Mouse (Mus musculus) CH12.LX (cell line): ENCODE data around the gene Sort1. TPM values are rescaled to one million over a fixed set of nuclear protein-coding genes. Genes with fewer than 3 reads are reported as not detected.

ENCODE experiments used
- DNase-seq: peaks from one replicate; pipeline ENCODE4 v3.0.0-alpha.2; 2013; ENCODE audit errors: extremely low read depth
- H3K27ac ChIP-seq: 2 replicates; pipeline ENCODE4 v1.5.1; 2012; ENCODE audit warnings: low read depth, mild to moderate bottlenecking, control low read depth, moderate library complexity; ENCODE audit not compliant: insufficient read depth
- H3K27me3 ChIP-seq: replicated peaks from 2 replicates; pipeline ENCODE3; 2012; ENCODE audit warnings: inconsistent platforms
- H3K36me3 ChIP-seq, 2 experiments: replicated peaks in 1 of 2; 2 replicates each; pipeline versions ENCODE3 to v1.6.1; 2012; ENCODE audit warnings: inconsistent platforms in 1 of 2, low read length in 1 of 2, mild to moderate bottlenecking in 1 of 2, mixed read lengths in 1 of 2, moderate library complexity in 1 of 2; ENCODE audit not compliant: control insufficient read depth in 1 of 2, insufficient read depth in 1 of 2
- H3K4me1 ChIP-seq, 2 experiments: 2 replicates each; pipeline ENCODE4 v1.6.1; 2012; ENCODE audit warnings: inconsistent platforms in 1 of 2, moderate library complexity in 1 of 2; ENCODE audit not compliant: insufficient read depth in 2 of 2, control insufficient read depth in 1 of 2
- H3K4me2 ChIP-seq: 2 replicates; pipeline ENCODE4 v1.6.1; 2012; ENCODE audit warnings: low read depth, mild to moderate bottlenecking, control low read depth; ENCODE audit not compliant: poor library complexity, insufficient read depth, severe bottlenecking
- H3K4me3 ChIP-seq, 3 experiments: fragments of 150-350 bp in 1 of 3; sonication (generic) in 1 of 3; replicated peaks in 1 of 3; 2 replicates each; pipeline versions ENCODE3 to v1.5.1; 2011 to 2012; ENCODE audit warnings: low read depth in 2 of 3, low read length in 2 of 3, mild to moderate bottlenecking in 2 of 3, moderate library complexity in 2 of 3, control low read depth in 1 of 3, improper control_type of control experiment in 1 of 3, inconsistent platforms in 1 of 3, mixed read lengths in 1 of 3; ENCODE audit not compliant: poor library complexity in 1 of 3
- H3K79me2 ChIP-seq: replicated peaks from 2 replicates; pipeline ENCODE4 v1.6.1; 2012; ENCODE audit warnings: mild to moderate bottlenecking, moderate library complexity; ENCODE audit not compliant: control insufficient read depth, poor library complexity, insufficient read depth, severe bottlenecking; ENCODE audit errors: extremely low read depth
- H3K9ac ChIP-seq: 2 replicates; pipeline ENCODE4 v1.6.1; 2012; ENCODE audit warnings: low read depth, mild to moderate bottlenecking, control low read depth, moderate library complexity; ENCODE audit not compliant: insufficient read depth
- H3K9me3 ChIP-seq: replicated peaks from 2 replicates; pipeline ENCODE3; 2012; ENCODE audit warnings: low read length, inconsistent platforms, mixed read lengths
- BHLHE40 ChIP-seq: IDR thresholded peaks from 2 replicates; pipeline ENCODE4 v1.6.1; 2011; ENCODE audit warnings: mild to moderate bottlenecking, low read depth, low read length, improper control_type of control experiment
- CHD1 ChIP-seq: IDR thresholded peaks from 2 replicates; pipeline ENCODE4 v1.6.1; 2012; ENCODE audit warnings: low read depth, low read length, improper control_type of control experiment, inconsistent platforms
- CHD2 ChIP-seq: IDR thresholded peaks from 2 replicates; pipeline ENCODE4 v1.6.1; 2011; ENCODE audit warnings: low read length, improper control_type of control experiment
- CTCF ChIP-seq, 2 experiments: IDR thresholded peaks in 1 of 2; conservative IDR thresholded peaks in 1 of 2; 2 replicates each; pipeline ENCODE4 v1.5.1; 2011 to 2012; ENCODE audit warnings: low read depth in 2 of 2, low read length in 2 of 2, improper control_type of control experiment in 1 of 2, inconsistent platforms in 1 of 2, mild to moderate bottlenecking in 1 of 2, moderate library complexity in 1 of 2
- ELF1 ChIP-seq: IDR thresholded peaks from 2 replicates; pipeline ENCODE4 v1.6.1; 2014; ENCODE audit warnings: low read depth, mild to moderate bottlenecking, inconsistent platforms, low read length, improper control_type of control experiment
- EP300 ChIP-seq: IDR thresholded peaks from 2 replicates; pipeline ENCODE4 v1.6.1; 2011; ENCODE audit warnings: low read length, improper control_type of control experiment
- GABPA ChIP-seq: IDR thresholded peaks from 2 replicates; pipeline ENCODE4 v1.6.1; 2012; ENCODE audit warnings: low read depth, low read length, improper control_type of control experiment, inconsistent platforms; ENCODE audit not compliant: insufficient replicate concordance
- HCFC1 ChIP-seq: IDR thresholded peaks from 2 replicates; pipeline ENCODE4 v1.6.1; 2012; ENCODE audit warnings: low read depth, mild to moderate bottlenecking, inconsistent platforms, low read length, improper control_type of control experiment
- IRF4 ChIP-seq: IDR thresholded peaks from 2 replicates; pipeline ENCODE4 v1.6.1; 2014; ENCODE audit warnings: low read depth, mild to moderate bottlenecking, inconsistent platforms, low read length, improper control_type of control experiment
- JUND ChIP-seq: conservative IDR thresholded peaks from 2 replicates; pipeline ENCODE4 v1.6.1; 2011; ENCODE audit warnings: low read depth, low read length, improper control_type of control experiment
- MAX ChIP-seq: IDR thresholded peaks from 2 replicates; pipeline ENCODE4 v1.6.1; 2011; ENCODE audit warnings: low read length, improper control_type of control experiment
- MAZ ChIP-seq: IDR thresholded peaks from 2 replicates; pipeline ENCODE4 v1.6.1; 2012; ENCODE audit warnings: low read depth, mild to moderate bottlenecking, inconsistent platforms, low read length, improper control_type of control experiment, moderate library complexity
- MEF2A ChIP-seq: IDR thresholded peaks from 2 replicates; pipeline ENCODE4 v1.6.1; 2014; ENCODE audit warnings: low read depth, mild to moderate bottlenecking, inconsistent platforms, low read length, improper control_type of control experiment, borderline replicate concordance
- MXI1 ChIP-seq: IDR thresholded peaks from 2 replicates; pipeline ENCODE4 v1.6.1; 2011; ENCODE audit warnings: mild to moderate bottlenecking, low read depth, low read length, improper control_type of control experiment
- MYC ChIP-seq: IDR thresholded peaks from 2 replicates; pipeline ENCODE4 v1.6.1; 2011; ENCODE audit warnings: low read depth, mild to moderate bottlenecking, improper control_type of control experiment, low read length
- NELFE ChIP-seq: IDR thresholded peaks from 2 replicates; pipeline ENCODE4 v1.6.1; 2011; ENCODE audit warnings: low read depth, low read length, improper control_type of control experiment
- PAX5 ChIP-seq: IDR thresholded peaks from 2 replicates; pipeline ENCODE4 v1.6.1; 2012; ENCODE audit warnings: low read length, inconsistent platforms, mixed read lengths
- RAD21 ChIP-seq: IDR thresholded peaks from 2 replicates; pipeline ENCODE4 v1.6.1; 2011; ENCODE audit warnings: low read depth, mild to moderate bottlenecking, low read length, improper control_type of control experiment, moderate library complexity
- RCOR1 ChIP-seq: conservative IDR thresholded peaks from 2 replicates; pipeline ENCODE4 v1.6.1; 2012; ENCODE audit warnings: low read depth, mild to moderate bottlenecking, inconsistent platforms, low read length, improper control_type of control experiment
- TBP ChIP-seq: conservative IDR thresholded peaks from 2 replicates; pipeline ENCODE4 v1.6.1; 2011; ENCODE audit warnings: low read depth, low read length, improper control_type of control experiment
- ZMIZ1 ChIP-seq: IDR thresholded peaks from 2 replicates; pipeline ENCODE4 v1.6.1; 2012; ENCODE audit warnings: low read depth, mild to moderate bottlenecking, inconsistent platforms, low read length, improper control_type of control experiment
- ZNF384 ChIP-seq: IDR thresholded peaks from 2 replicates; pipeline ENCODE4 v1.6.1; 2012; ENCODE audit warnings: low read depth, low read length, improper control_type of control experiment, inconsistent platforms
- dilution Hi-C: fragments of 300-500 bp; cut with MboI; formaldehyde crosslinking; loops from 2 replicates; pipeline ENCODE4 v1.14.3; 2020; ENCODE audit warnings: low sequenced_read_pairs; ENCODE audit not compliant: extremely low pct_unique_long_range_greater_than_20kb, extremely low pct_ligation_motif_present
- in situ Hi-C: fragments of 300-500 bp; cut with MboI; formaldehyde crosslinking; loops from 3 replicates; pipeline ENCODE4 v1.14.3; 2019; ENCODE audit warnings: low sequenced_read_pairs, low pct_ligation_motif_present, low pct_unique_long_range_greater_than_20kb, mixed read lengths
- polyA plus RNA-seq: library from polyadenylated mRNA; unstranded; fragments of >175 nt; gene quantifications from 2 replicates; pipeline ENCODE4 v1.2.1, GENCODE M21; 2012; ENCODE audit warnings: low read depth; ENCODE audit not compliant: insufficient read length
- total RNA-seq, 2 experiments: library from RNA; depleted of rRNA; stranded (reverse); fragments of 300-350 nt in 1 of 2; fragments of >200 nt in 1 of 2; gene quantifications; 2 replicates each; pipeline ENCODE4 v1.2.3; 2012 to 2014

The Sort1 gene
- total and polyA plus RNA-seq, 3 experiments, result 0.15 to 1.2 (median 0.90) TPM

DNA sequence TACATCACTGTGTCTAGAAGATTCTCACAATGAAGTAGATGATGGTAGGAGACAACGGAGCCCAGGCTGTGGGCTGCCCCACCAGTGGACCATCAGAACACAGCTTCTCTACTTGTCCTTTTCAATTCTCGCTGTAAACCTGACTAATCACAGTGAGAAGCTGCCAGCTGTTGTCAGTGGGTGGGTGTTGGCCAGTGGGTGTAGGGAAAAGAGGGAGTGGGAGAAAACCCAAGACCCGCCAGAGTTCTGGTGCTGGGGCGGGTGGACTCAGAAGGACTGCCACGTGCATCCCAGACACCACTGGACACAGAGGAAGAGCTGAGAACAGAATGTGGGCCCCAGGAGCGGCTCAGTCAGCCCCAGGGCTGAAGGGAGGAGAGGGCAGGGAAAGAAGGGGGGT lies 46.9 kb downstream of the Sort1 start:
- no peak overlapping the region for H3K4me3 ChIP-seq
- H3K36me3 ChIP-seq, result no peaks in the 10 kb centered on the region
- H3K27ac ChIP-seq, result no peak overlapping the region
- H3K27me3 ChIP-seq, result no peaks in the 10 kb centered on the region
- H3K9me3 ChIP-seq, result peaks cover 5% of the 10 kb centered on the region
- no peak overlapping the region for H3K9ac ChIP-seq
- H3K4me1 ChIP-seq, result no peaks in the 10 kb centered on the region
- no peak overlapping the region for H3K4me2 ChIP-seq
- in situ Hi-C loops, result no loop called here
- H3K79me2 ChIP-seq, result no peaks in the 10 kb centered on the region
- TF ChIP-seq TBP, result no peak
- no peak for TF ChIP-seq CHD1
- TF ChIP-seq HCFC1, result no peak
- TF ChIP-seq JUND, result no peak
- DNase-seq, result no peak
- dilution Hi-C loops, result no loop called here

DNA sequence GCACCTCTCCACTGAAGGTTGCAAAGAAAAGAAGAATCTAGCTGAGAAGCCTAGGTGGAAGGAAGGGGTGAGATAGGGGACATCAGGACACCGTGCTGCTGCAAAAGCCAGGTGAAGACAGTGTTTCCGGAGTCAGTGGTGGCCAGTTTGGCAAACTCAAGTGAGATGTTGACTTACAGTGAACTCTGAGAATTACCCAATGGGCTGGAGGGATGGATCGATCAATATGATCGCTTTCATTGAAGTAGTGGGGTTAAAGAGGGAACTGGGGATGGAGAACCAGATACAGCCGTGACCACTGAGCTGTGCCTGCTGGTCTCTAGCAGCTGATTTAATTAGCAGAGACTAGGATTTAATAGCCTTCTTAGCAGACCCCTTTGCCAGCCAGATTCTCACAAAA lies 53.0 kb downstream of the Sort1 start:
- H3K9me3 ChIP-seq, result peaks cover 13% of the 10 kb centered on the region
- H3K4me2 ChIP-seq, result no peak overlapping the region
- H3K79me2 ChIP-seq, result no peaks in the 10 kb centered on the region
- no peaks in the 10 kb centered on the region for H3K27me3 ChIP-seq
- no peak overlapping the region for H3K9ac ChIP-seq
- no peak for TF ChIP-seq MYC
- TF ChIP-seq RCOR1, result no peak
- TF ChIP-seq TBP, result no peak
- TF ChIP-seq CTCF (conservative IDR thresholded peaks at IDR 0.05 in 1 of 2, IDR thresholded peaks at IDR 0.05 in 1 of 2; ENCODE audit: low read depth in 2 of 2, low read length in 2 of 2), result no peak
- no peak for TF ChIP-seq PAX5
- DNase-seq, result no peak
- H3K4me3 ChIP-seq, result no peak overlapping the region
- no peaks in the 10 kb centered on the region for H3K4me1 ChIP-seq
- in situ Hi-C loops (no loop called here), dilution Hi-C loops (no loop called here)
- no peak overlapping the region for H3K27ac ChIP-seq
- peaks cover 0 to 5% of the 10 kb centered on the region in 2 experiments for H3K36me3 ChIP-seq

DNA sequence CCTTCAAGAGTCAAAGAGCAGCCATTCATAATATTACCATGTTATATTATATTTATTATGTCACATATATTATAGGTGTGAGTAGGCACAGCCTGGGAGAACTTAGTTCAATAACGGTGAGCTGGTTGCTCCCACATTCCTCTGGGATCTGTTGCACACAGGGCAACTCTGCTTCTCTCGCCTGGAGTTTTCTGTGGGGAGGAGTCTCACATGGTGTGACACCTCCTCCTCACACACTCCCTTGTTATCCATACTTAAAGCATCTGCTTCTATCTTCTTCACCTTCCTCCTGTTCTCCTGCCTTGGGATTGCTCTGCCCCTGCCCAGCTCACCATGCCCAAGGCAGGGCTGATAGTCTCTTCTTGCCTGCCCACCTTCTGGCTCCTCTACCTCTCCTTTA lies 57.2 kb downstream of the Sort1 start:
- Histone ChIP-seq H3K4me3 (no peak overlapping the region), H3K9me3 (peaks cover 8% of the 10 kb centered on the region), H3K9ac (no peak overlapping the region), H3K4me1 (peaks cover 8 to 20% of the 10 kb centered on the region in 2 experiments), H3K27ac (no peak overlapping the region), H3K4me2 (no peak overlapping the region), H3K79me2 (no peaks in the 10 kb centered on the region)
- dilution Hi-C loops, result no loop called here
- no peak for DNase-seq
- TF ChIP-seq RCOR1, result no peak
- no peak for TF ChIP-seq EP300
- no peak for TF ChIP-seq MEF2A
- no peak for TF ChIP-seq RAD21
- no peak for TF ChIP-seq CHD1
- no peak for TF ChIP-seq IRF4
- TF ChIP-seq CTCF (conservative IDR thresholded peaks at IDR 0.05 in 1 of 2, IDR thresholded peaks at IDR 0.05 in 1 of 2; ENCODE audit: low read depth in 2 of 2, low read length in 2 of 2), result no peak
- TF ChIP-seq TBP, result no peak
- no peak for TF ChIP-seq HCFC1
- no peak for TF ChIP-seq NELFE
- no peak for TF ChIP-seq BHLHE40
- no peak for TF ChIP-seq ZMIZ1
- TF ChIP-seq MXI1, result no peak
- no peak for TF ChIP-seq CHD2
- no peak for TF ChIP-seq JUND
- TF ChIP-seq ZNF384, result no peak
- no peak for TF ChIP-seq MAX
- no peak for TF ChIP-seq ELF1
- no peak for TF ChIP-seq GABPA
- no peak for TF ChIP-seq MAZ
- TF ChIP-seq, all 38 proteins: peak for 0
- no peaks in the 10 kb centered on the region for H3K27me3 ChIP-seq
- in situ Hi-C loops, result no loop called here
- H3K36me3 ChIP-seq, result peaks cover 0 to 8% of the 10 kb centered on the region in 2 experiments
